Mouse (Mus musculus): ENCODE data around the gene Ppp1r12c. TPM values are rescaled to one million over a fixed set of nuclear protein-coding genes. Genes with fewer than 3 reads are reported as not detected.

Gene Ppp1r12c
- polyA plus RNA-seq, 2 experiments = 15.6 to 22.2 TPM

DNA sequence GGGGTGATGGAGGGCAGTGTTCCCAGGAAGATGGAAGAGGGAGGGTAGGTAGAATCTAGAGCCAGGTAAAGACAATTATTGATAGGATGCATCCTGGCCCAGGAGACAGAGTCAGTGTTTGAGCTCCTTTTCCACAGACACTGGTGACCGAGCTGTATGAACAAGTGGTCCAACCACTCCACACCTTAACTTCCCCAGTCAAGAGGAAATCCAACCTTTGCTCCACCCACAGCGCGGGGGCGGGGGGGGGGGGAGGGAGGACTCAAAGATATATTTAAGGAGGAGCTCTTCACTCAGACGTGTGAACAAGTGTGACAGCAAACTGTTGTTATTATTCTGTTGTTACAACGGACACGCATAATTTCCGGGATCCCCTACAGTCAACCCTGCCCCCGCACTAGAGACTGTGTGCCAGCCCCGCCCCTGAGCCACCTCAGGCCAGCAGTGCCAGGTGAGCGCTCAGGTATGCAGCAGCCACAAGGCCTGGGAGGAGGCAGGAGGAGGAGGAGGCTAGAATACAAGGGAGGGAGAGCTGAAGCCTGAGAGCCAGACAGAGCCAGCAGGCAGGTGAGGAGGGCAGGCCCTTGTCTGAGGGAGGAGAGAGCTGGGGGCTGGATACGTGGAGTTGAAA, 37.2 kb downstream of the Ppp1r12c start:
- DNase-seq (ENCODE audit: low read depth in 3 of 3, low spot score in 3 of 3) (no peak), ATAC-seq (ENCODE audit: insufficient read depth) (no peak)
- H3K9ac ChIP-seq (replicated peaks) = no peak overlapping the region
- no peaks in the 10 kb centered on the region for H3K36me3 ChIP-seq (replicated peaks; ENCODE audit: control insufficient read depth, insufficient read depth, low read depth)
- H3K9me3 ChIP-seq (ENCODE audit: control insufficient read depth, low read length) = no peaks in the 10 kb centered on the region
- no peak overlapping the region for H3K27ac ChIP-seq
- H3K4me3 ChIP-seq (ENCODE audit: insufficient read depth in 1 of 2, low read depth in 2 of 2, low read length in 2 of 2) = no peak overlapping the region
- H3K4me2 ChIP-seq (ENCODE audit: low read depth) = no peak overlapping the region
- WGBS (ENCODE audit: insufficient replicate concordance) = 10% methylated on average over 12 of the region's 12 CpGs
- no peaks in the 10 kb centered on the region for H3K27me3 ChIP-seq (ENCODE audit: control insufficient read depth, insufficient read depth, low read length)
- no peaks in the 10 kb centered on the region; a peak in 1 of 4 replicates for H3K4me1 ChIP-seq (replicated peaks; ENCODE audit: control insufficient read depth in 2 of 2, insufficient read depth in 2 of 2, low read length in 1 of 2)
- TF ChIP-seq CTCF (IDR thresholded peaks at IDR 0.05; ENCODE audit: low read depth) (no peak), EP300 (IDR thresholded peaks at IDR 0.05; ENCODE audit: low read depth) (no peak)

- Histone ChIP-seq H3K27me3 (ENCODE audit: control insufficient read depth, insufficient read depth, low read length) (no peaks in the 10 kb centered on the region), H3K9me3 (ENCODE audit: control insufficient read depth, low read length) (no peaks in the 10 kb centered on the region), H3K27ac (peak within 1 kb of the TSS; percentile 74), H3K4me2 (ENCODE audit: low read depth) (peak within 1 kb of the TSS; percentile 44), H3K4me1 (replicated peaks; ENCODE audit: control insufficient read depth in 2 of 2, insufficient read depth in 2 of 2, low read length in 1 of 2) (no peaks in the 10 kb centered on the region; a peak in 1 of 4 replicates), H3K4me3 (ENCODE audit: insufficient read depth in 1 of 2, low read depth in 2 of 2, low read length in 2 of 2) (peak within 1 kb of the TSS; percentile 49 to 54), H3K9ac (replicated peaks) (peak within 1 kb of the TSS; percentile 63), H3K36me3 (replicated peaks; ENCODE audit: control insufficient read depth, insufficient read depth, low read depth) (no peaks in the 10 kb centered on the region)
- DNase-seq (ENCODE audit: low read depth in 3 of 3, low spot score in 3 of 3) = no peak
- WGBS (ENCODE audit: insufficient replicate concordance) = 47% methylated on average over 13 of the region's 16 CpGs
- TF ChIP-seq CTCF (IDR thresholded peaks at IDR 0.05; ENCODE audit: low read depth) (no peak), EP300 (IDR thresholded peaks at IDR 0.05; ENCODE audit: low read depth) (no peak)
- ATAC-seq (ENCODE audit: insufficient read depth) = peak; percentile 78; the same call in 1 of the 2 replicates
These were observed 40.7 kb downstream of the Ppp1r12c start, which contains the start of gene Eps8l1 for GRCm38 (mm10) chr7:4460576-4461434. Gene Eps8l1 (plus strand): TSS chr7:4460674.

- no peaks in the 10 kb centered on the region for H3K9me3 ChIP-seq (ENCODE audit: control insufficient read depth, low read length)
- H3K9ac ChIP-seq (replicated peaks) = no peak overlapping the region
- H3K36me3 ChIP-seq (replicated peaks; ENCODE audit: control insufficient read depth, insufficient read depth, low read depth) = no peaks in the 10 kb centered on the region
- H3K4me2 ChIP-seq (ENCODE audit: low read depth) = no peak overlapping the region
- 27% methylated on average over 4 of the region's 4 CpGs for WGBS (ENCODE audit: insufficient replicate concordance)
- H3K27ac ChIP-seq = no peak overlapping the region
- H3K4me1 ChIP-seq (replicated peaks; ENCODE audit: control insufficient read depth in 2 of 2, insufficient read depth in 2 of 2, low read length in 1 of 2) = peaks cover 0 to 2% of the 10 kb centered on the region in 2 experiments; a peak in 2 of 4 replicates
- TF ChIP-seq EP300 (IDR thresholded peaks at IDR 0.05; ENCODE audit: low read depth) = no peak
- no peak for TF ChIP-seq CTCF (IDR thresholded peaks at IDR 0.05; ENCODE audit: low read depth)
- no peaks in the 10 kb centered on the region for H3K27me3 ChIP-seq (ENCODE audit: control insufficient read depth, insufficient read depth, low read length)
- H3K4me3 ChIP-seq (ENCODE audit: insufficient read depth in 1 of 2, low read depth in 2 of 2, low read length in 2 of 2) = no peak overlapping the region
- no peak for ATAC-seq (ENCODE audit: insufficient read depth)
- DNase-seq (ENCODE audit: low read depth in 3 of 3, low spot score in 3 of 3) = no peak
These were observed 48.8 kb downstream of the Ppp1r12c start for GRCm38 (mm10) chr7:4452644-4453043.

- Histone ChIP-seq H3K4me2 (ENCODE audit: low read depth) (no peak overlapping the region), H3K9ac (replicated peaks) (no peak overlapping the region), H3K4me1 (replicated peaks; ENCODE audit: control insufficient read depth in 2 of 2, insufficient read depth in 2 of 2, low read length in 1 of 2) (peaks cover 0 to 4% of the 10 kb centered on the region in 2 experiments; a peak in 3 of 4 replicates), H3K36me3 (replicated peaks; ENCODE audit: control insufficient read depth, insufficient read depth, low read depth) (no peaks in the 10 kb centered on the region), H3K27me3 (ENCODE audit: control insufficient read depth, insufficient read depth, low read length) (no peaks in the 10 kb centered on the region), H3K27ac (no peak overlapping the region), H3K9me3 (ENCODE audit: control insufficient read depth, low read length) (no peaks in the 10 kb centered on the region), H3K4me3 (ENCODE audit: insufficient read depth in 1 of 2, low read depth in 2 of 2, low read length in 2 of 2) (no peak overlapping the region)
- DNase-seq (ENCODE audit: low read depth in 3 of 3, low spot score in 3 of 3) = no peak
- TF ChIP-seq EP300 (IDR thresholded peaks at IDR 0.05; ENCODE audit: low read depth) = no peak
- no peak for TF ChIP-seq CTCF (IDR thresholded peaks at IDR 0.05; ENCODE audit: low read depth)
- whole genome bisulfite sequencing (ENCODE audit: insufficient replicate concordance) = 11% methylated on average over 2 of the region's 2 CpGs
- ATAC-seq (ENCODE audit: insufficient read depth) = no peak
These were observed 52.3 kb downstream of the Ppp1r12c start for GRCm38 (mm10) chr7:4449211-4449610.

DNA sequence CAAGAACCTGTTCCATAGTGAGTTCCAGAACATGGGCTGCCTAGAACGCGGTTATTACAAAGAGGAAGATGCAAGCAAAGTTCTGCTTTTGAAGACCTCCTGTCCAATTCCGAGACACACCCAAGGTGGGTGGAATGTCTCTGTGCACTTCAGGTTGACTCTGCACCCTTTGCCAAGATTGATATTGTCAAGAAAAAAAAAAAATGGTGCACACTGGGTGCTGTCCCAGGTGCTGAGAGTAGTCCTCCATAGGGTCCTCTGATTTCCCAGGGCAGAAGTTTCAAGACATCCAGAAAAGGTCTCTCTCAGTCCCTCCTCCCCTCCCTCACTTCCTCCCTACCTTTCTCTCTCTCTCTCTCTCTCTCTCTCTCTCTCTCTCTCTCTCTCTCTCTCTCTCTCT, 53.0 kb downstream of the Ppp1r12c start:
- Histone ChIP-seq H3K4me1 (replicated peaks; ENCODE audit: control insufficient read depth in 2 of 2, insufficient read depth in 2 of 2, low read length in 1 of 2) (peaks cover 0 to 4% of the 10 kb centered on the region in 2 experiments; a peak in 3 of 4 replicates), H3K4me3 (ENCODE audit: insufficient read depth in 1 of 2, low read depth in 2 of 2, low read length in 2 of 2) (no peak overlapping the region), H3K9ac (replicated peaks) (no peak overlapping the region), H3K27ac (no peak overlapping the region), H3K36me3 (replicated peaks; ENCODE audit: control insufficient read depth, insufficient read depth, low read depth) (no peaks in the 10 kb centered on the region), H3K4me2 (ENCODE audit: low read depth) (no peak overlapping the region), H3K27me3 (ENCODE audit: control insufficient read depth, insufficient read depth, low read length) (no peaks in the 10 kb centered on the region), H3K9me3 (ENCODE audit: control insufficient read depth, low read length) (no peaks in the 10 kb centered on the region)
- ATAC-seq (ENCODE audit: insufficient read depth) (no peak), DNase-seq (ENCODE audit: low read depth in 3 of 3, low spot score in 3 of 3) (no peak)
- WGBS (ENCODE audit: insufficient replicate concordance) = 57% methylated on average over 3 of the region's 3 CpGs
- no peak for TF ChIP-seq CTCF (IDR thresholded peaks at IDR 0.05; ENCODE audit: low read depth)
- no peak for TF ChIP-seq EP300 (IDR thresholded peaks at IDR 0.05; ENCODE audit: low read depth)
